Mouse (Mus musculus): ENCODE measurements around the gene Prdm12. TPM values are rescaled to one million over a fixed set of nuclear protein-coding genes. Genes with fewer than 3 reads are reported as not detected.

Prdm12 gene
- polyA plus RNA-seq, 1 experiment from 2014 or later, result not detected

DNA sequence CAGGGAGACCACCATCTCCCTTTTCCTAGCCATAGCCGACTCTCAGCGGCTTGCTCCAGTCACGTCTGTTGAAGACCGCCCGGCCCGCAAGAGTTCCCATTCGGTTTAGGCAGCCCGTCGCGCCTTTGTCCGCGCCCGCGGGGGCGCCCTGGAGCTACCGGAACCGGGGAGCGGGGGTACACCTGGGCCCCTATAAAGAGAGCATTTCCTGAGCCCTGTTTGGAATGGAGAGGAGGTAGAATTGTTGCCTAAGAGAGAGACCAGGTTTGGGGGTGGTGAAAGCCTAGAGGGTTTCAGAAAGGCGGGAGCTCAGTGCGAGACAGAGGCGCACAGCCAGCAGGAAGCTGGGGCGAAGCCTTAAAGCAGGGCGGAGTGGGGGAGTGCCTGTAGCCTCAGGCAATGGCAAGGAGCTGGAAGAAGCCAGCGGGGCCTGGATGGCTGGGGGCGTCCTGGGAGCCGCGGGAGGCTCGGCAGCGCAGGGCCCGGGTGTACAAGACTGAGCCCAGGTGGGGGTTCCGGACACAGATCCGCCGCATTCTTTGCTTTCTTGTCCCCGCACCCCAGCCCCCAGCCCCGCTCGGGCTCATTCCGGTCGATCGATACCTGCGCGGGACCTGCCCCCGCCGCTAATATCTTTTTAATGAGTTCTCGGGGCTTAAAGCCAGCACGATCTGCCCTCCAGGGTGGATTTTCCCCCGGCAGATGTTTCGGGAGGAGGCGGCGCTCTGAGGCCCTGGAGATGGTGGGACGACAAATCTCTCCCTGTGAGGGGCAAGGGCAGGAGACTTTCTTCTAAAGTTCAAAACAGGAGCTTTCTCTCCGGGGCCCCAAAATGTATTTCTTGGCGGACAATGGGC, 4.3 kb upstream of the Prdm12 start:
- H3K4me1 ChIP-seq (replicated peaks), result peaks cover 31% of the 10 kb centered on the region
- no peaks in the 10 kb centered on the region for H3K9me3 ChIP-seq (replicated peaks)
- 2% methylated on average over 52 of the region's 52 CpGs for WGBS
- no peak for ATAC-seq (ENCODE audit: insufficient number of reproducible peaks, low FRiP score)
- peak overlapping the region; percentile 49 for H3K4me2 ChIP-seq
- H3K9ac ChIP-seq, result no peak overlapping the region
- peaks cover 98% of the 10 kb centered on the region for H3K27me3 ChIP-seq (replicated peaks)
- H3K4me3 ChIP-seq, result peak overlapping the region; percentile 25
- no peaks in the 10 kb centered on the region for H3K36me3 ChIP-seq
- no peak overlapping the region for H3K27ac ChIP-seq (ENCODE audit: poor library complexity, severe bottlenecking)

DNA sequence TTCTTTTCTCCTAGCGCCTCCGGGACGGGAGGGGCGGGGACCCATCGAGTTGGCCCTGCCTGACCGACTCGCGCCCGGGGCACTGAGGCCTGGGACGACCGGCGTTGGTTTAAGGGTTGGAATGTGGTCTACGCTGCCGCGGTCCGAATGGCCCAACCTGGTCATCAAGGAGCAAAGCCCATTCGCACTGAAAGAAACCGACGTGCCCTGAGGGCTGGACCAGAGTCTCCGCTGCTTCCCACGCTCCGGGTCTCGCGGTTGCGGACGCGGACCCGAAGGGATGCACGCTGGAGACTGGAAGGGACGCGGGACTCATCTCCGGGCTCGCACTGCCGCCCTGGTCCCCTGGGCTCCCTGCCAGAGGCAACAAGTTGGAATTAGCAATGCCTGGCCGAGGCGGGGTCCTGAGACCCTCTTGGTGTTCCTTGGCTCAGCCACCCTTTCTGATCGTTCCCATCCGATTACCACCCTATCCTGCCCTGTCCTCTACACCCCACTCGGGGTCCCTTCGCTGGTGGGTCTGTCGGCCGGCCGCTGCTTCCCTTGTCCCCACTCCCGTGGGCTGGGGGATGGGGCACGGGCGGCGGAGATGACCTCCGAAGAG, 3.6 kb upstream of the Prdm12 start:
- no peak overlapping the region for H3K9ac ChIP-seq
- peak overlapping the region; percentile 25 for H3K4me3 ChIP-seq
- H3K27me3 ChIP-seq (replicated peaks), result peaks cover 100% of the 10 kb centered on the region
- no peak for ATAC-seq (ENCODE audit: insufficient number of reproducible peaks, low FRiP score)
- H3K9me3 ChIP-seq (replicated peaks), result no peaks in the 10 kb centered on the region
- 1% methylated on average over 48 of the region's 48 CpGs for WGBS
- peak overlapping the region; percentile 49 for H3K4me2 ChIP-seq
- no peak overlapping the region for H3K27ac ChIP-seq (ENCODE audit: poor library complexity, severe bottlenecking)
- no peaks in the 10 kb centered on the region for H3K36me3 ChIP-seq
- peaks cover 34% of the 10 kb centered on the region for H3K4me1 ChIP-seq (replicated peaks)

DNA sequence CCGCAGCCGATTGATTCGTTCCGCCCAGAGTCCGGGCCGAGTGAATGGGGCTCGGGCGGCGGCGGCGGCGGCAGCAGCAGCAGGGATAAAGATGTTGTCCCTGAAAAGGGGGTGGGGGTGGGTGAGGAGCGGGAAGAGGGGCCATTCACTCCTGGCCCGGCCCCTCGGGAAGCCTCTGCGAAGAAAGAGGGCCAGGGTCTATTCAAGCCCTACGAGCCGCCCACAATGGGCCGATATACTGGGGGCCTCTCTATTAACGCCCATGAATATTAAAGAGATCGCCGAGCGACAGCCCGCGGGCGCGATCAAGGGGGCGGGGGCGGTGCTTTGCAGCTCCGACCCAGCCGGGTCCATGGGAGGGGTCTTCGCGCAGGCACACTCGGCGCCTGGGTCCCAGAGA, 3.1 kb upstream of the Prdm12 start:
- H3K27ac ChIP-seq (ENCODE audit: poor library complexity, severe bottlenecking), result no peak overlapping the region
- 2% methylated on average over 34 of the region's 35 CpGs for WGBS
- peaks cover 100% of the 10 kb centered on the region for H3K27me3 ChIP-seq (replicated peaks)
- peak overlapping the region; percentile 25 for H3K4me3 ChIP-seq
- H3K9me3 ChIP-seq (replicated peaks), result no peaks in the 10 kb centered on the region
- peaks cover 34% of the 10 kb centered on the region for H3K4me1 ChIP-seq (replicated peaks)
- peak overlapping the region; percentile 49 for H3K4me2 ChIP-seq
- no peaks in the 10 kb centered on the region for H3K36me3 ChIP-seq
- H3K9ac ChIP-seq, result no peak overlapping the region
- ATAC-seq (ENCODE audit: insufficient number of reproducible peaks, low FRiP score), result no peak

DNA sequence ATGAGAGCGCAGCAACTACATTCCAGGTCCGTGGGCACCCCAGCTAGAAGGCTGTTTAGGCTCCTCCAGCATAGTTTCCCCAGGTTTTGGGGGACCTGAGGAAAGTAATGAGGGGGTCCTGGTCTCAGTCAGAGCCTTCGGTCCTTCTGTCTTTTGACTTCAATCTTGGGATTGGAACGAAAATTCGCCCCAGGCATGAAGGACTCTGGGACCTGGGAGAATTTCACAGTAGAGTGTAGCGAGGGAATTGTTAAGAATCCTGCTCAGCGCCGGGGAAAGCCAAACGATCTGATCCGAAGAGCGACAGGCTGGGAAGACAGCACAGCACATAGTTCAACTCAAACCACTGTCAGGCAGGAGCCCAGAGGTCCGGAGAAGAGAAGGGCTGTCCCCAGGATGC, 2.5 kb upstream of the Prdm12 start:
- Histone ChIP-seq H3K4me3 (peak overlapping the region; percentile 18), H3K36me3 (no peaks in the 10 kb centered on the region), H3K4me1 (replicated peaks) (peaks cover 34% of the 10 kb centered on the region), H3K27me3 (replicated peaks) (peaks cover 100% of the 10 kb centered on the region), H3K4me2 (peak overlapping the region; percentile 26), H3K27ac (ENCODE audit: poor library complexity, severe bottlenecking) (no peak overlapping the region), H3K9ac (no peak overlapping the region), H3K9me3 (replicated peaks) (no peaks in the 10 kb centered on the region)
- 1% methylated on average over 12 of the region's 12 CpGs for WGBS
- ATAC-seq (ENCODE audit: insufficient number of reproducible peaks, low FRiP score), result no peak

DNA sequence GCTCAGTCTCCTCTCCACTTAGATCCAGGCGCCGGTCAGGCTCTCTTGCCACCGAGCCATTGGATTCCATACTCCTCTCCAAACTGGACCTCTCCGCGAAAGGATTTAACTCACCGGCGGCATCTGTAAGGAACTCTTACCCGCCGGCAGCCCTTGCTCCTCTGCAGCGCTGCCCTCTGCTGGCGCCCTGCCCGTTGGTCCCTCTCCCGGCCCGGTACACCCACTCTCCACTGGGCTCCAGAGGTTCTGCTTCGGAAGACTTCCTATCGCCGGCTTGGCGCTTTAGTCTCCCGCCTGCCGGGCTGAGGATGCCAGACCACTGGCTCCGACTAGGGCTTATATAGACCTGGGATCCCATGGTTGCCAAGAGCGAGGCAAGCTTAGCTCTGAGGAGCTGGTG, 2.0 kb upstream of the Prdm12 start:
- Histone ChIP-seq H3K27me3 (replicated peaks) (peaks cover 100% of the 10 kb centered on the region), H3K4me1 (replicated peaks) (peaks cover 34% of the 10 kb centered on the region), H3K4me3 (peak overlapping the region; percentile 18), H3K9ac (no peak overlapping the region), H3K4me2 (peak overlapping the region; percentile 26), H3K27ac (ENCODE audit: poor library complexity, severe bottlenecking) (no peak overlapping the region), H3K9me3 (replicated peaks) (no peaks in the 10 kb centered on the region), H3K36me3 (no peaks in the 10 kb centered on the region)
- ATAC-seq (ENCODE audit: insufficient number of reproducible peaks, low FRiP score), result no peak
- WGBS, result 1% methylated on average over 22 of the region's 22 CpGs

DNA sequence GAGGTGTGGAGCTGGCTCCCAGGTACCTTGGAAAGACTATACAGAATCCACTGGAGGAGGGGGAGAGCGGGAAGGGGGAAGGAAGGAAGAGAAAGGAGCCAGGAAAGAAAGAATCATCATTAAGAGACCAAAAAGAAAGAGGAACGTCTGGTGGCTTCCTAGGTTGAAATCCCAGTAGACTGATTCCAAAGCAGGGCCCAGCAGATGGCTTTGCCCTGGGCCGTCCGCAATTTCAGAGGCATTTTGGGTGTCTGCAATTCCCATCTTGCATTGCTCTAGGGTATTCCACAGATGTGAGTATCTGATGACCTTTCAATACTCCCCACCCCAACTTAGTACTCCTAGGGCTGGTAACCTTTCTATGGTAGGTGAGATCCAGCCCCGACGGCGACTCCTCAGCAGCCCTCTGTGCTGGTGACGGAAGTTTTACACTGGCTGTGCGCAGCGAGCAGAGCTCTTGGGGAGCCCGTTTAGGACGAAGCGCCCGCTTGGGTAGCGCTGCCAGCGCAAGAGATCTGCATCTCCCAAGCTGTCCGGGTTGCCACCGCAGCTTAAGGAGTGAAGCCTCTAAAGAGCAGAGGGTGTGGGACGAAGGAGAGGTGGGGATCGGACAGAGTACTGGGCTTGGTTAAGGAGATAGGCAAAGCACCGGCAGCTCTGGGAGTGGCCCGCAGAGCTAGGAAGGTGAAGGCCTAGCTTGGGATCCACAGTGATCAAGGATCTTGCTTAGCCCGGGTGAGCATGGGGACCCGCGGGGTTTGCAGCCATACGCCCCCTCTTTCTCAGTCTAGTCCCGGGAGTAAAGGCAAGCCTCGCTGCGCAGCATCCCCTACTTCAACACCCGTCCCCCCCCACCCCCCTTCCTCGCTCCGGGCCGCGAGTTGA, 1.0 kb upstream of the Prdm12 start:
- H3K27me3 ChIP-seq (replicated peaks), result peaks cover 100% of the 10 kb centered on the region
- H3K9me3 ChIP-seq (replicated peaks), result no peaks in the 10 kb centered on the region
- H3K4me3 ChIP-seq, result no peak overlapping the region
- H3K27ac ChIP-seq (ENCODE audit: poor library complexity, severe bottlenecking), result no peak overlapping the region
- no peak overlapping the region for H3K4me2 ChIP-seq
- 2% methylated on average over 30 of the region's 34 CpGs for WGBS
- no peak overlapping the region for H3K9ac ChIP-seq
- peaks cover 34% of the 10 kb centered on the region for H3K4me1 ChIP-seq (replicated peaks)
- ATAC-seq (ENCODE audit: insufficient number of reproducible peaks, low FRiP score), result no peak
- H3K36me3 ChIP-seq, result no peaks in the 10 kb centered on the region

DNA sequence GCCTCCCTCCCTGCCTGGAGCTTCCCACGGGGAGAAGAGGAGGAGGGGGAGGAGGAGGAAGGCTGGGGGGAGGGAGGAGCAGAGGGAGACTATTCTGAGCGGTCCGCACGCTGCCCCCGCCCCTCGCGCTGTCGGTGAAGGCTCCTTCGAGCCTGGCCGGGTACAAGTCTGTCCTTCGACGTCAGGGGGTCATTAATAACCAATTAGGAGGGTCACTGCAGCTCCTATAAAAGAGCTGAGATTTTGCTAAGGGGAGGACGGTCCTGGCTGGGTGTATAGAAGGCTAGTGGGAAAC, 424 bp upstream of the Prdm12 start:
- H3K4me1 ChIP-seq (replicated peaks), result peaks cover 34% of the 10 kb centered on the region
- no peak for ATAC-seq (ENCODE audit: insufficient number of reproducible peaks, low FRiP score)
- H3K36me3 ChIP-seq, result no peaks in the 10 kb centered on the region
- H3K9me3 ChIP-seq (replicated peaks), result no peaks in the 10 kb centered on the region
- peaks cover 100% of the 10 kb centered on the region for H3K27me3 ChIP-seq (replicated peaks)
- no peak overlapping the region for H3K9ac ChIP-seq
- 1% methylated on average over 12 of the region's 13 CpGs for WGBS
- no peak overlapping the region for H3K27ac ChIP-seq (ENCODE audit: poor library complexity, severe bottlenecking)
- H3K4me2 ChIP-seq, result no peak overlapping the region
- H3K4me3 ChIP-seq, result no peak overlapping the region

DNA sequence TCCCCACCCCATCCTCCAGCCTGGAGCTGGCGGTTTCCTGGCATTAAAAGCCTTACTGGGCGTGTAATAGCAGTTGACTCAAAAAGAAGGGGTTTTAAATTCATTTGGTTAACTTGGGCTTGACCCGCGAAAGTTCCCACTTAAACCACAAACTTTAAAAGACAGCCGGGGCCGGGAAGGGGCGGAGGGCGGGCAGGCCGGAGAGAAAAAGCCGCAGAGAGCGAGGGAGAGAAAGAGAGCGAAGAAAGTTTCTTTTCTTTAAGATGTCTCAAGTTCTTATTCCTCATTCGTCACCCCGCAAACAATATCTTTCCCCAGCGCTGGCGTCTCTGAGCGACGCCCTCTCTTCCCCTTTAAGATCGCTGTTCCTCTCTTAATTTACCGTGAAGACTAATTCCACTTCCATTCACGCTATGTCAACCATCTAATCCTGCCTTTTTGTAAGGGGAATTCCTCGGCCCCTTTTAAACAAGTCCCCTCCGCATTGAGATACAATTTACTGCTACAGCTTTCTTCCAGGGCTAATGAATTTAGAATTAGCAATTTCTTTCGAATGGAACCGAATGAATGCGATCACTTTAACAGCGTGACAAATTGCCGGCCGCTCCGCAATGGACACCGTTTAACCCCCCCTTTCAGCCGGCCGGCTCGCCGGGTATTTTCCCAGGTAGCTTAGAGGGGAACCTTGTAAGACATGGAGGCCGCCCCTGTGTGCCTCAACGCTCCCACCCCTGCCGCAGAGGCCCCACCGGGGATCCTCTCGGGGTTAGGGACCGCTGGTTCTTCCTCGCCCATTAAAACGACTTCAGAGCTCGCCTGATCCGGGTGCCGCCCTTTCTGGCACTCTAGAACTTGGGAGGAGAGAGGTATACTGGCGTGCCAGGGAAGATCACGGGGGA, 1.0 kb downstream of the Prdm12 start:
- H3K9ac ChIP-seq, result no peak overlapping the region
- H3K27me3 ChIP-seq (replicated peaks), result peaks cover 98% of the 10 kb centered on the region
- 0 out of 2 replicates have a peak overlapping the region, but pooled peaks have one; percentile 10 for H3K4me3 ChIP-seq
- peaks cover 27% of the 10 kb centered on the region for H3K4me1 ChIP-seq (replicated peaks)
- H3K36me3 ChIP-seq, result no peaks in the 10 kb centered on the region
- H3K9me3 ChIP-seq (replicated peaks), result no peaks in the 10 kb centered on the region
- ATAC-seq (ENCODE audit: insufficient number of reproducible peaks, low FRiP score), result no peak
- no peak overlapping the region for H3K27ac ChIP-seq (ENCODE audit: poor library complexity, severe bottlenecking)
- under 1% methylated on average over 48 of the region's 48 CpGs for WGBS
- peak overlapping the region; percentile 31 for H3K4me2 ChIP-seq

DNA sequence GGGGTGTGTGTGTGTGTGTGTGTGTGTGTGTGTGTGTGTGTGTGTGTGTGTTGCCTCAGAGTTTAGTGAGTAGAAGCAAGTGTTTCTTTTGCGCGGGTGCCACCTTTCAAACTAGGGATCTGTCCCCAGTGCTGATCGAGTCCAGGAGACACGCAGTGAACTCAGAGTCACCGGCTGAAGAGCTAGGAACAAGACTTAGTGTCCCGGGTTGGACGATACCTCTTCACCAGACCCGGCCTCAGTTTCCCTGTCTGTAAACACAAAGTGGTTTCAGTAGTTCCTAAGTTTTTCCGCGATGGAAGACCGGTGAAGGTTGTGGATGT, 1.6 kb downstream of the Prdm12 start:
- Histone ChIP-seq H3K4me2 (peak overlapping the region; percentile 31), H3K9ac (no peak overlapping the region), H3K36me3 (no peaks in the 10 kb centered on the region), H3K27ac (ENCODE audit: poor library complexity, severe bottlenecking) (no peak overlapping the region), H3K4me3 (0 out of 2 replicates have a peak overlapping the region, but pooled peaks have one; percentile 10), H3K4me1 (replicated peaks) (peaks cover 21% of the 10 kb centered on the region), H3K27me3 (replicated peaks) (peaks cover 98% of the 10 kb centered on the region), H3K9me3 (replicated peaks) (no peaks in the 10 kb centered on the region)
- WGBS, result 2% methylated on average over 11 of the region's 11 CpGs
- no peak for ATAC-seq (ENCODE audit: insufficient number of reproducible peaks, low FRiP score)

DNA sequence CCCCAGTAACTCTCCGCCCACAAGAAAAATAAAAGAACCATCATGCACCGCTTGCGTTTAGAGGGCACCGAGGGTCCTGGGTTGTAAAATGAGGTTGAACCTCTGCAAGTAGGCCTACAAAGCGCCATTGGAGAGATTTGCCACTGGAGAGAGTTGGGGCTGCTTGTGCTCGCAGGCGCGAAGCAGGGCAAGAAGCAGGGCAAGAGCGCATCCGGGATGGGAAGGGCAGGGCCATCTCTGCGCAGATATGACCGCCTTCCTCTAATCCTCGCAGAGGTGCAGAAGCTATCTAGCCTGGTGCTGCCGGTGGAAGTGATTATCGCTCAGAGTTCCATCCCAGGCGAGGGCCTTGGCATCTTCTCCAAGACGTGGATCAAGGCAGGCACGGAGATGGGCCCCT, 2.1 kb downstream of the Prdm12 start:
- H3K9ac ChIP-seq, result no peak overlapping the region
- no peak overlapping the region for H3K4me2 ChIP-seq
- no peak for ATAC-seq (ENCODE audit: insufficient number of reproducible peaks, low FRiP score)
- WGBS, result 3% methylated on average over 18 of the region's 18 CpGs
- no peaks in the 10 kb centered on the region for H3K36me3 ChIP-seq
- peaks cover 98% of the 10 kb centered on the region for H3K27me3 ChIP-seq (replicated peaks)
- H3K9me3 ChIP-seq (replicated peaks), result no peaks in the 10 kb centered on the region
- H3K4me1 ChIP-seq (replicated peaks), result peaks cover 17% of the 10 kb centered on the region
- H3K27ac ChIP-seq (ENCODE audit: poor library complexity, severe bottlenecking), result no peak overlapping the region
- no peak overlapping the region for H3K4me3 ChIP-seq
